Mouse (Mus musculus) forebrain, postnatal 0 days (tissue): ENCODE measurements at regions not wholly inside any gene's neighbourhood (a gene's known extent, or its start where the extent isn't known, plus 50 kb on each side); places are given as distances from the start of the nearest gene placed in this dataset.

Experiments used
- ATAC-seq: fragments of 200-750 bp; cut with Nextera tagmentation; 2 replicates; pipeline ENCODE4 v1.8.0; 2017; ENCODE audit warnings: mild to moderate bottlenecking, moderate library complexity
- DNase-seq: peaks from one replicate; pipeline ENCODE4 v3.0.0-alpha.2; 2015
- H3K27ac ChIP-seq: fragments of 300-500 bp; sonication (generic); 2 replicates; pipeline ENCODE4 v1.5.1; 2014; ENCODE audit warnings: low read depth, mild to moderate bottlenecking, antibody characterized with exemption, low read length, moderate library complexity, mixed read lengths
- H3K27me3 ChIP-seq: fragments of 300-500 bp; sonication (generic); 2 replicates; pipeline ENCODE4 v1.6.1; 2014; ENCODE audit warnings: mild to moderate bottlenecking, low read length, mixed read lengths; ENCODE audit not compliant: insufficient read depth
- H3K36me3 ChIP-seq: fragments of 300-500 bp; sonication (generic); 2 replicates; pipeline ENCODE4 v1.6.1; 2014; ENCODE audit warnings: mild to moderate bottlenecking, moderate library complexity; ENCODE audit not compliant: insufficient read depth
- H3K4me1 ChIP-seq: fragments of 300-500 bp; sonication (generic); 2 replicates; pipeline ENCODE4 v1.6.1; 2014; ENCODE audit warnings: antibody characterized with exemption; ENCODE audit not compliant: insufficient read depth
- H3K4me2 ChIP-seq: fragments of 300-500 bp; sonication (generic); 2 replicates; pipeline ENCODE4 v1.6.1; 2014; ENCODE audit warnings: low read depth, mild to moderate bottlenecking, moderate library complexity
- H3K4me3 ChIP-seq: fragments of 300-500 bp; sonication (generic); 2 replicates; pipeline ENCODE4 v1.5.1; 2014; ENCODE audit warnings: low read depth, low read length, mixed read lengths
- H3K9ac ChIP-seq: fragments of 300-500 bp; sonication (generic); 2 replicates; pipeline ENCODE4 v1.6.1; 2014; ENCODE audit warnings: mild to moderate bottlenecking
- H3K9me3 ChIP-seq: fragments of 300-500 bp; sonication (generic); 2 replicates; pipeline ENCODE4 v1.6.1; 2016; ENCODE audit warnings: low read length
- CTCF ChIP-seq: sonication (generic); IDR thresholded peaks from 2 replicates; pipeline ENCODE4 v1.5.1; 2016; ENCODE audit warnings: antibody characterized with exemption, control low read depth, low read depth
- WGBS: fragments of 180-500 bp; shearing (Covaris S2); extraction: QIAGEN DNeasy Blood & Tissue Kit; methylation state at CpG from one replicate; pipeline ENCODE4 v1.1.7; 2014; 5-methylcytosine and 5-hydroxymethylcytosine counted together

- no peak overlapping the region for H3K9ac ChIP-seq
- no peak for TF ChIP-seq CTCF
- H3K27ac ChIP-seq: no peak overlapping the region
- ATAC-seq (no peak), DNase-seq (no peak)
- WGBS: 89% methylated on average over 14 of the region's 14 CpGs
- H3K4me1 ChIP-seq: no peaks in the 10 kb centered on the region
- H3K9me3 ChIP-seq: no peaks in the 10 kb centered on the region
- H3K27me3 ChIP-seq: no peaks in the 10 kb centered on the region
- no peaks in the 10 kb centered on the region for H3K36me3 ChIP-seq
- no peak overlapping the region for H3K4me2 ChIP-seq
- H3K4me3 ChIP-seq: no peak overlapping the region
Observed at GRCm38 (mm10) chr2:75161075-75161474, 335.5 kb downstream of the Mtx2 start.

- H3K27ac ChIP-seq: no peak overlapping the region
- H3K27me3 ChIP-seq: no peaks in the 10 kb centered on the region
- 92% methylated on average over 4 of the region's 4 CpGs for WGBS
- no peak overlapping the region for H3K4me3 ChIP-seq
- ATAC-seq: no peak
- no peak for TF ChIP-seq CTCF
- H3K4me1 ChIP-seq: no peaks in the 10 kb centered on the region
- no peak for DNase-seq
- H3K9me3 ChIP-seq: no peaks in the 10 kb centered on the region
- no peak overlapping the region for H3K4me2 ChIP-seq
- no peak overlapping the region for H3K9ac ChIP-seq
- no peaks in the 10 kb centered on the region for H3K36me3 ChIP-seq
Observed at GRCm38 (mm10) chr2:75164987-75165386, 339.4 kb downstream of the Mtx2 start.

- Histone ChIP-seq H3K4me3 (no peak overlapping the region), H3K36me3 (no peaks in the 10 kb centered on the region), H3K4me2 (no peak overlapping the region), H3K9me3 (no peaks in the 10 kb centered on the region), H3K4me1 (no peaks in the 10 kb centered on the region), H3K27me3 (no peaks in the 10 kb centered on the region), H3K27ac (no peak overlapping the region), H3K9ac (no peak overlapping the region)
- DNase-seq: no peak
- no peak for ATAC-seq
- TF ChIP-seq CTCF: no peak
- 60% methylated on average over 5 of the region's 5 CpGs for WGBS
Observed at GRCm38 (mm10) chr2:75176267-75176666, 350.7 kb downstream of the Mtx2 start.

GRCm38 (mm10) chr2:75183293-75183692 lies 357.7 kb downstream of the Mtx2 start:
- Histone ChIP-seq H3K27me3 (no peaks in the 10 kb centered on the region), H3K36me3 (no peaks in the 10 kb centered on the region), H3K4me1 (no peaks in the 10 kb centered on the region), H3K4me2 (no peak overlapping the region), H3K9ac (no peak overlapping the region), H3K9me3 (no peaks in the 10 kb centered on the region), H3K27ac (no peak overlapping the region), H3K4me3 (no peak overlapping the region)
- DNase-seq: no peak
- no peak for ATAC-seq
- 30% methylated on average over 4 of the region's 4 CpGs for WGBS
- no peak for TF ChIP-seq CTCF

- no peaks in the 10 kb centered on the region for H3K27me3 ChIP-seq
- no peak overlapping the region for H3K27ac ChIP-seq
- no peaks in the 10 kb centered on the region for H3K36me3 ChIP-seq
- ATAC-seq (no peak), DNase-seq (no peak)
- WGBS: 47% methylated on average over 7 of the region's 7 CpGs
- H3K9ac ChIP-seq: no peak overlapping the region
- no peak overlapping the region for H3K4me2 ChIP-seq
- no peak for TF ChIP-seq CTCF
- H3K4me3 ChIP-seq: no peak overlapping the region
- H3K4me1 ChIP-seq: no peaks in the 10 kb centered on the region
- H3K9me3 ChIP-seq: no peaks in the 10 kb centered on the region
Observed at GRCm38 (mm10) chr2:75202587-75203220, 377.1 kb downstream of the Mtx2 start.

- no peak for TF ChIP-seq CTCF
Observed at GRCm38 (mm10) chr2:75208821-75209758, 383.5 kb downstream of the Mtx2 start.

More at GRCm38 (mm10) chr2:75208821-75209758, 383.5 kb downstream of the Mtx2 start:
- Histone ChIP-seq H3K27ac (no peak overlapping the region), H3K36me3 (no peaks in the 10 kb centered on the region), H3K4me1 (no peaks in the 10 kb centered on the region), H3K27me3 (no peaks in the 10 kb centered on the region), H3K9ac (no peak overlapping the region), H3K9me3 (no peaks in the 10 kb centered on the region), H3K4me2 (peak overlapping the region; percentile 27), H3K4me3 (no peak overlapping the region)
- ATAC-seq (no peak; the same call in 1 of the 2 replicates), DNase-seq (peak; percentile 21)
- 54% methylated on average over 27 of the region's 27 CpGs for WGBS
